Mouse (Mus musculus) heart, postnatal 0 days (tissue): Measurements from ENCODE around the gene Ror2. TPM values are rescaled to one million over a fixed set of nuclear protein-coding genes. Genes with fewer than 3 reads are reported as not detected.

Experiments used
- ATAC-seq: fragments of 200-750 bp; cut with Nextera tagmentation; 2 replicates; pipeline ENCODE4 v1.8.0; 2017; ENCODE audit warnings: low read depth, moderate number of reproducible peaks, moderate library complexity; ENCODE audit not compliant: insufficient read depth
- DNase-seq: peaks from one replicate; pipeline ENCODE4 v3.0.0-alpha.2; 2016; ENCODE audit warnings: low spot score
- H3K27ac ChIP-seq: fragments of 300-500 bp; sonication (generic); 2 replicates; pipeline ENCODE4 v1.5.1; 2014; ENCODE audit warnings: low read depth, mild to moderate bottlenecking
- H3K27me3 ChIP-seq: fragments of 300-500 bp; sonication (generic); 2 replicates; pipeline ENCODE4 v1.6.1; 2014; ENCODE audit warnings: low read length, mixed read lengths; ENCODE audit not compliant: control insufficient read depth, insufficient read depth
- H3K36me3 ChIP-seq: fragments of 300-500 bp; sonication (generic); replicated peaks from 2 replicates; pipeline ENCODE4 v1.6.1; 2014; ENCODE audit warnings: low read length, mixed read lengths; ENCODE audit not compliant: control insufficient read depth, insufficient read depth
- H3K4me1 ChIP-seq: fragments of 300-500 bp; sonication (generic); 2 replicates; pipeline ENCODE4 v1.6.1; 2014; ENCODE audit warnings: antibody characterized with exemption; ENCODE audit not compliant: control insufficient read depth, insufficient read depth
- H3K4me2 ChIP-seq: fragments of 300-500 bp; sonication (generic); 2 replicates; pipeline ENCODE4 v1.6.1; 2014; ENCODE audit warnings: low read depth, mild to moderate bottlenecking, low read length, moderate library complexity
- H3K4me3 ChIP-seq: fragments of 300-500 bp; sonication (generic); 2 replicates; pipeline ENCODE4 v1.5.1; 2014; ENCODE audit warnings: low read depth, low read length
- H3K9ac ChIP-seq: fragments of 300-500 bp; sonication (generic); replicated peaks from 2 replicates; pipeline ENCODE4 v1.6.1; 2014; ENCODE audit warnings: low read depth, low read length, mixed read lengths
- H3K9me3 ChIP-seq: fragments of 300-500 bp; sonication (generic); replicated peaks from 2 replicates; pipeline ENCODE4 v1.6.1; 2016; ENCODE audit warnings: low read length; ENCODE audit not compliant: control insufficient read depth
- CTCF ChIP-seq: IDR thresholded peaks from 2 replicates; pipeline ENCODE4 v1.5.1; 2016; ENCODE audit warnings: antibody characterized with exemption, control low read depth, low read depth
- EP300 ChIP-seq: IDR thresholded peaks from 2 replicates; pipeline ENCODE4 v1.6.1; 2016; ENCODE audit warnings: antibody characterized with exemption, low read depth
- WGBS: fragments of 180-500 bp; shearing (Covaris S2); extraction: QIAGEN DNeasy Blood & Tissue Kit; methylation state at CpG from one replicate; pipeline ENCODE4 v1.1.7; 2014; 5-methylcytosine and 5-hydroxymethylcytosine counted together
- polyA plus RNA-seq: library from polyadenylated mRNA; unstranded; fragments of >200 nt; fragmentation: Nextera tagmentation; extraction: Ambion mirVana; gene quantifications from 2 replicates; pipeline ENCODE4 v1.2.1, GENCODE M21; 2015
- total RNA-seq: library from RNA; depleted of rRNA; stranded (reverse); fragments of >200 nt; gene quantifications from 2 replicates; pipeline ENCODE4 v1.2.3, GENCODE M21; 2014; ENCODE audit warnings: low replicate concordance

The Ror2 gene
- total and polyA plus RNA-seq, 2 experiments from 2014 or later: 6.6 to 19.1 TPM

DNA sequence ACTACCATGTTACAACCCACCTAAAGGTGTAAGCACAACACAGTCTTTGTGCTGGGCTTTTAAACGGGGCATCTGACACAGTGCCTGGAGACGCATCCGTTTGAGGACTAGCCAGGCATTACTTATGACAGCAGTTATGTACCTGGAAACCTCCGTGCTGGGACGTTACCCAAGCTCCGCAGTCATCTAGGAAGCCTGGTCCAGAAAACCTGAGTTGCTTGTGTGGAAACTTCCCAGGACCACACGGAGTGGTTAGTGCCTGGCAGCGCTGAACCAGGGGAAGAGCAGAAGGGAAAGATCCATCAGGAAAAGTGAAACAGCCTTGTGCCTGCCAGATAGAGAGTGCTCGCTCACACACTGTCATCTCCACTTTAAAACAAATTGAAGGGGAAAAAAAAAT lies 23.2 kb upstream of the Ror2 start:
- Histone ChIP-seq H3K9me3 (no peaks in the 10 kb centered on the region), H3K9ac (peak overlapping the region; percentile 31; the same call in 1 of the 2 replicates), H3K4me2 (peak overlapping the region; percentile 66), H3K4me1 (peaks cover 6% of the 10 kb centered on the region; the same call in 1 of the 2 replicates), H3K27ac (no peak overlapping the region), H3K4me3 (peak overlapping the region; percentile 28), H3K36me3 (no peaks in the 10 kb centered on the region), H3K27me3 (peaks cover 4% of the 10 kb centered on the region; the same call in 1 of the 2 replicates)
- 43% methylated on average over 9 of the region's 9 CpGs for WGBS
- DNase-seq (no peak), ATAC-seq (no peak)
- TF ChIP-seq EP300 (no peak), CTCF (no peak)

DNA sequence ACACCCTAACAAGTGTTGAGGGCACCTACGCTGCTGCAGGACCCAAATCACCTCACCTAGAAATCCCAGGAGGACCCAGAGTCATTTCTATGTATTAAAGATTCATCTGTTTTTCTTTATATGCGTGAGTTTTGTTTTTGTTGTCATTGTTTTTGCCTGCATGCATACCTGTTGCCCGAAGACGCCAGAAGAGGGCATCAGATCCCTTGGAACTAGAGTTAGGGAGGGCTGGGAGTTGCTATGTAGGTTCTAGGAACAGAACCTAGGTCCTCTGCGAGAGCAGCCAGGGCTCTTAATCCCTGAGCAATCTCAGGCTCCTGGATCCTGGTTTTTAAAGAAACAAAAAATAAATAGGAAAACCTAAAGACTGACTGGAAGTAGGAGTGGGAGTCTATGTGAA lies 20.9 kb upstream of the Ror2 start:
- no peaks in the 10 kb centered on the region for H3K36me3 ChIP-seq
- H3K4me1 ChIP-seq: peaks cover 6% of the 10 kb centered on the region; the same call in 1 of the 2 replicates
- TF ChIP-seq EP300: no peak
- 0 out of 2 replicates have a peak, but pooled peaks have one; percentile 5 for TF ChIP-seq CTCF
- ATAC-seq (no peak), DNase-seq (no peak)
- H3K9ac ChIP-seq: no peak overlapping the region
- H3K4me3 ChIP-seq: no peak overlapping the region
- H3K27me3 ChIP-seq: peaks cover 4% of the 10 kb centered on the region; the same call in 1 of the 2 replicates
- H3K4me2 ChIP-seq: no peak overlapping the region
- H3K9me3 ChIP-seq: no peaks in the 10 kb centered on the region
- H3K27ac ChIP-seq: no peak overlapping the region
- 63% methylated on average over 5 of the region's 5 CpGs for WGBS

DNA sequence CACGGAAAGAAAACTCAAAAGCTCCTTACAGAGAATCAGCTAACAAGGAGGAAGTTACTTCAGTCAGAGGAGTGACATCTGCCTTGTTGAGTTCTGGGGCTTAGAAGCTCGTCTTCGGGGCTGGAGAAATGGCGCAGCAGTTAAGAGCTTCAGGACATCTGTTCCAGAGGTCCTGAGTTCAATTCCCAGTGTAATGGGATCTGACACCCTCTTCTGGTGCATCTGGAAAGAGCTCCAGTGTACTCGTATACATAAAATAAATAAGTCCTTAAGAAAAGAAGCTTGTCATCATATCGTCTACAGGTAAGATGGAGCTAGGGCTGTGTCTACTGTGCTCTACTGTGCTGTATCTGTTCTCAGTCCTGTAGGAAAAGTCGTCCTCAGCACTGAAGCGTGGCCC lies 19.3 kb upstream of the Ror2 start:
- Histone ChIP-seq H3K4me3 (no peak overlapping the region), H3K4me1 (peaks cover 6% of the 10 kb centered on the region; the same call in 1 of the 2 replicates), H3K36me3 (no peaks in the 10 kb centered on the region), H3K9ac (no peak overlapping the region), H3K4me2 (no peak overlapping the region), H3K27me3 (peaks cover 4% of the 10 kb centered on the region; the same call in 1 of the 2 replicates), H3K27ac (no peak overlapping the region), H3K9me3 (no peaks in the 10 kb centered on the region)
- WGBS: 79% methylated on average over 8 of the region's 8 CpGs
- no peak for DNase-seq
- no peak for TF ChIP-seq EP300
- TF ChIP-seq CTCF: no peak
- ATAC-seq: no peak

DNA sequence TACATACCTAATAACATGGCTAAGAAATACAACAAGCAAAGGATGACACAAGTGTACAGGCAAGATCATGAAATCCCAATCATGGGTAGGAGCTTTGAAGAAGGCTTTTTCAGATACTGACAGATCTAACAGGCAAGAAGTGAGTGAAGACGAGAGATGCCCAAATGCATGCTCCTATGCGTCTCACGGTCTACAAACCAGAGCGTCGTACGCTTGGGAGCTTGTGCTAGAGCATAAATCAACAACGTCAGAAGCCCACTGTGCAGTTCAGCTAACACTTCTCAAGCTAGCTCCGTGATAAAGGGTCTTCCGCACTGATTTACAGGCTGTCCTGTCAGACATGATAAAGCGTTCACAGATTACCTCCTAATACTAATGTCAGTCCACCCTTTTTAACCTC lies 16.8 kb upstream of the Ror2 start:
- H3K4me3 ChIP-seq: no peak overlapping the region
- no peaks in the 10 kb centered on the region for H3K9me3 ChIP-seq
- no peaks in the 10 kb centered on the region; the same call in 1 of the 2 replicates for H3K27me3 ChIP-seq
- no peak overlapping the region for H3K4me2 ChIP-seq
- DNase-seq (no peak), ATAC-seq (no peak)
- 74% methylated on average over 10 of the region's 10 CpGs for WGBS
- no peaks in the 10 kb centered on the region for H3K36me3 ChIP-seq
- TF ChIP-seq EP300 (no peak), CTCF (no peak)
- H3K9ac ChIP-seq: no peak overlapping the region
- H3K27ac ChIP-seq: no peak overlapping the region
- no peaks in the 10 kb centered on the region for H3K4me1 ChIP-seq

DNA sequence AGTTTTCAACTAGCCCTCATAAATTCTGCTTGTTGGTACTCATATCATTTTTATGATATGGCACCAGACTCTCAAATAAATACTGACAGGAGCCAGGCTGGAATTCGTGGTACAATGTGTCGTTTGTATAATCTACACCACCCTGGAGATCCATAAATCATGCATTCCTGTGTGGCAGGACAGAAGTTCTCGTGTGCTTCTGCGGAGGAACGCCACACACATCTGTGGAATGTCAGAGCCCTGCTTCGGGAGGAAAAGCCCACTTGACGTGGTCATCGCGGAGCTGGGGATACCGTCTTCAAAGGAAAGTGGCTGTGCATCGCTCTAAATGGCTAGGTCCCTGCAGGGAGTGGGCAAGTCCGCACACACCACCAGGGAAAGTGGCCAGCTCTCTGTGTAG lies 7.1 kb upstream of the Ror2 start:
- TF ChIP-seq EP300: no peak
- WGBS: 13% methylated on average over 12 of the region's 12 CpGs
- no peak overlapping the region for H3K27ac ChIP-seq
- H3K4me1 ChIP-seq: peaks cover 9% of the 10 kb centered on the region
- no peaks in the 10 kb centered on the region for H3K36me3 ChIP-seq
- H3K9ac ChIP-seq: no peak overlapping the region
- DNase-seq (no peak), ATAC-seq (no peak)
- H3K27me3 ChIP-seq: peaks cover 6% of the 10 kb centered on the region; the same call in 1 of the 2 replicates
- peak overlapping the region; percentile 48 for H3K4me2 ChIP-seq
- no peak overlapping the region for H3K4me3 ChIP-seq
- no peaks in the 10 kb centered on the region for H3K9me3 ChIP-seq

DNA sequence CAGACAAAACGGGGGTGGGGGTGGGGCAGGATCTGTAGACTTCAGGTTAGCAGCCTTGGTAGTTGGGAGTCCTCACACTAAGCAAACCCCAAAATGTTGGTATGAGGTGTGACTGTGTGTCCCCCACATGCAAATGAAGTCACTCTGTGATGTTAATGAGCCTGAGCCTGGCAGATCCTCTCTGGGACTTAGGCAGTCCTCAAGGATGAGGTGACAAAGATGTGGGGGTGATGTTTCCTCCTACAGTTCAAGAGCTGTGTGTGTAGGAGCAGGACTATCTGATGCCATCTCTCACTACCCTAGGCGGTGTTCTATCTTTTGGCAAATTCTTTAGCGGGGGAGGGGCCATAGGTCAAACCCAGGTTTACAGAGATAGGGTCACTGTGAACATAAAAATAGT lies 6.3 kb upstream of the Ror2 start:
- Histone ChIP-seq H3K4me1 (peaks cover 9% of the 10 kb centered on the region), H3K4me2 (no peak overlapping the region), H3K27ac (no peak overlapping the region), H3K4me3 (no peak overlapping the region), H3K27me3 (peaks cover 6% of the 10 kb centered on the region; the same call in 1 of the 2 replicates), H3K9me3 (no peaks in the 10 kb centered on the region), H3K36me3 (no peaks in the 10 kb centered on the region), H3K9ac (no peak overlapping the region)
- no peak for DNase-seq
- 30% methylated on average over 3 of the region's 3 CpGs for WGBS
- ATAC-seq: no peak
- no peak for TF ChIP-seq EP300
- no peak for TF ChIP-seq CTCF
